8 mouse cellular contexts compared by ENCODE assay signal in the genomic region with DNA sequence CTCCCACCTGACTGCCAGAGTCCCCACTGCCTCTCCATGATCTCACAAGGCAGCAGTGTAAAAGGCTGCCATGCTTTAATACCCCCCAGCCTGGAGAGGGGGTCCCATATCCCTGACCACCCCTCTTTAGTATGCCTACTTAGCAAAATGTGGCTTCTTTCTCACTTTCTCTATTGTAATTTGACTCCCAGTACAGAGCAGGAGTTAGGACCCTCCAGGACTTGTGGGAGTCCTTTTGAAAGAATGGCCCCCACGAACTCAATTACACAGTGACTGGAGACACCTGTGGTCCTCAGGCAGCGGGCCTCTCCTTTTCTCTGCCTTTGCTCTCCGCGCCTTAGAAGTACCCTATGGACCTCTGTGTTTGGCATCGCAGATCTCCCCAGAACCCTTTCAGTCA. TPM values are rescaled to one million over a fixed set of nuclear protein-coding genes. Genes with fewer than 3 reads are reported as not detected.
A peak's percentile ranks its signal among the peaks of the same experiment; 100 is the strongest.
DNase-seq lines count a peak whose midpoint lies in the region; ATAC-seq and TF ChIP-seq lines count a peak whose summit lies in the region.

No protein-coding gene starts in this region.

- no peak for DNase-seq in layer of hippocampus, adult 2 months (ENCODE audit: low spot score in 2 of 2)
- DNase-seq in layer of hippocampus, adult 9-10 months (ENCODE audit: low spot score) = no peak
- no peak for DNase-seq in forebrain, embryonic 11.5 days (ENCODE audit: low spot score)
- no peak for DNase-seq in spleen, postnatal 4 days (ENCODE audit: low spot score in 2 of 2)

- H3K9me3 ChIP-seq in forebrain, embryonic 11.5 days (ENCODE audit: control insufficient read depth, low read length) = no peaks in the 10 kb centered on the region
- no peaks in the 10 kb centered on the region for H3K9me3 ChIP-seq in intestine, postnatal 0 days (ENCODE audit: control insufficient read depth)
- no peaks in the 10 kb centered on the region for H3K9me3 ChIP-seq in neural tube, embryonic 14.5 days (ENCODE audit: control insufficient read depth, low read length)

- H3K4me1 ChIP-seq in forebrain, embryonic 11.5 days (replicated peaks; ENCODE audit: control insufficient read depth, insufficient read depth, low read length) = peaks cover 3% of the 10 kb centered on the region; the same call in 1 of the 2 replicates
- peaks cover 4% of the 10 kb centered on the region; the same call in 1 of the 2 replicates for H3K4me1 ChIP-seq in intestine, postnatal 0 days (replicated peaks; ENCODE audit: control insufficient read depth, insufficient read depth, low read length)
- H3K4me1 ChIP-seq in neural tube, embryonic 14.5 days (ENCODE audit: control insufficient read depth, insufficient read depth, low read length) = peaks cover 7% of the 10 kb centered on the region; the same call in 1 of the 2 replicates

- no peak for TF ChIP-seq CTCF in layer of hippocampus, adult 2 months (conservative IDR thresholded peaks at IDR 0.05)
- no peak for TF ChIP-seq CTCF in intestine, postnatal 0 days (IDR thresholded peaks at IDR 0.05; ENCODE audit: low read depth)

- ATAC-seq in forebrain, embryonic 11.5 days (replicated peaks; ENCODE audit: low FRiP score) = no peak; the same call in 1 of the 2 replicates
- ATAC-seq in intestine, postnatal 0 days = no peak
- no peak for ATAC-seq in neural tube, embryonic 14.5 days (ENCODE audit: low read depth)
- no peak for ATAC-seq in erythroblast, adult 5-6 weeks (replicated peaks; ENCODE audit: low FRiP score, poor library complexity, severe bottlenecking)
- ATAC-seq in activated CD4-positive, CD25-positive, alpha-beta regulatory T cell, adult 4 months = no peak

- peak overlapping the region; percentile 83; the same call in 1 of the 2 replicates for H3K4me2 ChIP-seq in forebrain, embryonic 11.5 days (ENCODE audit: low read depth, low read length, severe bottlenecking)
- peak overlapping the region; percentile 90 for H3K4me2 ChIP-seq in intestine, postnatal 0 days (replicated peaks; ENCODE audit: low read depth)
- peak overlapping the region; percentile 95 for H3K4me2 ChIP-seq in neural tube, embryonic 14.5 days (ENCODE audit: low read depth, low read length)

- peaks cover 9% of the 10 kb centered on the region; the same call in 1 of the 2 replicates for H3K27me3 ChIP-seq in forebrain, embryonic 11.5 days (ENCODE audit: control insufficient read depth, insufficient read depth, low read length)
- peaks cover 24% of the 10 kb centered on the region; the same call in 1 of the 2 replicates for H3K27me3 ChIP-seq in intestine, postnatal 0 days (replicated peaks; ENCODE audit: control insufficient read depth, insufficient read depth, low read length)
- H3K27me3 ChIP-seq in neural tube, embryonic 14.5 days (ENCODE audit: control insufficient read depth, insufficient read depth, low read length) = no peaks in the 10 kb centered on the region

- H3K36me3 ChIP-seq in forebrain, embryonic 11.5 days (ENCODE audit: control insufficient read depth, insufficient read depth, low read length) = no peaks in the 10 kb centered on the region
- no peaks in the 10 kb centered on the region for H3K36me3 ChIP-seq in intestine, postnatal 0 days (ENCODE audit: control insufficient read depth, insufficient read depth)
- no peaks in the 10 kb centered on the region for H3K36me3 ChIP-seq in neural tube, embryonic 14.5 days (ENCODE audit: control insufficient read depth, insufficient read depth, low read length)

- peak overlapping the region; percentile 89 for H3K27ac ChIP-seq in layer of hippocampus, adult 2 months
- no peak overlapping the region for H3K27ac ChIP-seq in forebrain, embryonic 11.5 days (ENCODE audit: low read depth, low read length)
- no peak overlapping the region for H3K27ac ChIP-seq in intestine, postnatal 0 days (ENCODE audit: low read depth, low read length)
- no peak overlapping the region; the same call in 1 of the 2 replicates for H3K27ac ChIP-seq in neural tube, embryonic 14.5 days (ENCODE audit: low read depth, low read length)

- peak overlapping the region; percentile 68; the same call in 1 of the 2 replicates for H3K9ac ChIP-seq in forebrain, embryonic 11.5 days (ENCODE audit: low read length)
- H3K9ac ChIP-seq in intestine, postnatal 0 days (ENCODE audit: low read depth, low read length) = no peak overlapping the region; the same call in 1 of the 2 replicates
- H3K9ac ChIP-seq in neural tube, embryonic 14.5 days (replicated peaks; ENCODE audit: low read depth, low read length) = peak overlapping the region; percentile 74

- WGBS in forebrain, embryonic 11.5 days = 36% methylated on average over 5 of the region's 5 CpGs
- WGBS in intestine, postnatal 0 days = 59% methylated on average over 5 of the region's 5 CpGs
- WGBS in neural tube, embryonic 14.5 days = 42% methylated on average over 5 of the region's 5 CpGs

- peak overlapping the region; percentile 49 for H3K4me3 ChIP-seq in layer of hippocampus, adult 2 months
- peak overlapping the region; percentile 67 for H3K4me3 ChIP-seq in forebrain, embryonic 11.5 days (ENCODE audit: low read depth, low read length)
- H3K4me3 ChIP-seq in intestine, postnatal 0 days (ENCODE audit: low read depth, low read length) = peak overlapping the region; percentile 66
- H3K4me3 ChIP-seq in neural tube, embryonic 14.5 days (ENCODE audit: low read depth, low read length) = peak overlapping the region; percentile 66

RNA-seq across cellular contexts. Expression of a gene that starts 0.5 kb away (rescaled TPM):
- 100 to 1,000 TPM; 116 TPM for total RNA-seq in layer of hippocampus, adult 2 months (2021)
- polyA plus RNA-seq in forebrain, embryonic 11.5 days (2014; fragmentation: Nextera tagmentation; extraction: Ambion mirVana) = 1.5 and 1.7 TPM in 2 replicates
- polyA plus RNA-seq in intestine, postnatal 0 days (2015; fragmentation: Nextera tagmentation; extraction: Ambion mirVana) = 1.2 and 1.3 TPM in 2 replicates
- 21.1 and 21.8 TPM in 2 replicates for polyA plus RNA-seq in neural tube, embryonic 14.5 days (2014; fragmentation: Nextera tagmentation; extraction: Ambion mirVana)
- total RNA-seq in erythroblast, adult 5-6 weeks (2015; ENCODE audit: low replicate concordance) = 0.77 TPM in 1 of 2 replicates, not detected in the other
- not detected in 2 replicates for total RNA-seq in erythroblast, adult 5-6 weeks (2017; ENCODE audit: low replicate concordance)
- polyA plus RNA-seq in activated CD4-positive, CD25-positive, alpha-beta regulatory T cell, adult 4 months (2017; shearing (Covaris generic)) = not detected
